Mouse (Mus musculus) natural killer cell, adult 2 months (primary cell): ENCODE data around the gene Coa4.

Experiments used
- DNase-seq, 2 experiments: peaks; one replicate each; pipeline ENCODE4 v3.0.0; 2022; ENCODE audit warnings: low spot score in 2 of 2

The Coa4 gene

DNA sequence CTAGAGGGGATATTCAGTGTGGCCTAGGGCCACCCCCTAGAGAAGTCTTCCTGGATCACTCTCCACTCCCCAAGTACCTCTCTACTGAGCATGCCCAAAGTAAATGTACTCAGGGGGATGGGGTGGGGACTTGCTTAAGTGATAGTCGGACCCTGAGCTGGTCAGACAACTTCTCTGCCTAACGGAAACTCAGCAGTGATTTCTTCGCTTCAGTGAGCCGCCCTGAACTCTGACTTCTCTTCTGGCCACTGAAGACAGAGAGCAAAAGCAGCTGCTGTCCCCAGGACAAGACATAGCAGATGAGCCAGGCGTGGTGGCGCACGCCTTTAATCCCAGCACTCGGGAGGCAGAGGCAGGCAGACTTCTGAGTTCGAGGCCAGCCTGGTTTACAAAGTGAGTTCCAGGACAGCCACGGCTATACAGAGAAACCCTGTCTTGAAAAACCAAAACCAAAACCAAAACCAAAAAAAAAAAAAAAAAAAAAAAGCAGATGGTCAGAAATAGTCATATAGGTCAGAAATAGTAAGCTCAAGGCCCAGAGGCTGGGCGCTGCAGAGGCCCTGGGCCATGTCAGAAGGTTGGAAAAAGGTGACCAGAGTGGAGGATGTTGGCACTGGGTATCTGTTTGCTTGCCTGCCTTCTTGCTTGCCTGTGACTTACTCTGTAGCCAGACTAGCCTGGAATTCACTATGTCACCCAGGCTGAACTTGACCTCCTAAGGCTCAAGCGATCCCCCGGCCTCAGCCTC lies 32.0 kb upstream of the Coa4 start:
- no peak for DNase-seq

DNA sequence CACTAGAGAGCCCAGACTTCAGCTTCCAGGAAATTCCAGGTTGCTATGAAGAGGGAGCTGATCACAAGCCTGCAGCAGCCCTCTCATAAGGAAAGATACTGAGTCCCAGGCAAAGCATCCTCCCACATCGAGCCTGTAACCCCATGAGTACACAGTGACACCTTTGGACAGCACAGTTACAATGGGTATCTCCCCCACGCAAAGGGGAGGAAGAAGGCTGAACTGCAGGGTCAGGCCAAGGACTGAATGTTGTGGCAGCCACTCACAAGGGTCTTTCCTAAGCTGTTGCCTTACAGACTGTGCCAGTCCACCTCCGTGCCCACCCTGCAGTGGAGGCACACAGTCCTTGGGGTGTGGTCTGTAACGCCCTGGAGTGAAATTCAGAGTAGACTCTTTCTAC lies 30.4 kb upstream of the Coa4 start:
- DNase-seq = no peak

DNA sequence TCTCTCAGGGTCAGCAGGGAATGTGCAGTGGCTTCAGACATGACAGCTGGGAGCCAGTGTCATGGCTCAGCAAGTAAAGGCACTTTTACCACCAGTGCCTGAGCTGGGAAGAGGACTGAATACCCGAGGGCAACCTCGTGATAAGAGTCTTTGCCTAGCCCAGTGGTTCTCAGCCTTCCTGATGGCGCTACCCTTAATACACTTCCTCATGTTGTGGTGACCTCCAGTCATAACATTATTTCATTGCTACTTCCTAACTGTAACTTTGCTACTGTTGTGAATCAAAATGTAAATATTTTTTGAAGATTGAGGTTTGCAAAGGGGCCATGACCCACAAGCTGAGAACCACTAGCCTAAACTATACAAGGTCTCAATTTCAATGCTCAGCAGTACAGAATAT lies 28.2 kb upstream of the Coa4 start:
- no peak for DNase-seq

DNA sequence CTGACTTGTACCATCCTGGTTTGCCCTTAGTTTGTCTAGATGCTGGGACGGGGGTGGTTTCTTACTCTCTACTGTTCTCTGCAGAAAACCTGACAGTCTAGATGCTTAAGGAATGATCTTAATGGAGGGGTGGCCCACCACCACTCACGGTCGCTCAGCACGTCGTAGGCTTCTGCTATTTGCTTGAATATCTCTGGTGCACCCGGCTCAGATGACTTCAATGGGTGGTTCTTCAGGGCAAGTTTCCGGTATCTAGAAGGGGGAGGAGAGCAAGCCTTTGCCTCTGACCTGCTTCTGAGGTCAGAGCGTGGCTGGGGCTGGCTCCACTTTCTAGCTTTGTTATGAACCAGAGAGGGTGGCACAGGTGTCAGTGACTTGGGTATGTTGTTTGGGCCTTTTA lies 25.3 kb upstream of the Coa4 start:
- DNase-seq = no peak

DNA sequence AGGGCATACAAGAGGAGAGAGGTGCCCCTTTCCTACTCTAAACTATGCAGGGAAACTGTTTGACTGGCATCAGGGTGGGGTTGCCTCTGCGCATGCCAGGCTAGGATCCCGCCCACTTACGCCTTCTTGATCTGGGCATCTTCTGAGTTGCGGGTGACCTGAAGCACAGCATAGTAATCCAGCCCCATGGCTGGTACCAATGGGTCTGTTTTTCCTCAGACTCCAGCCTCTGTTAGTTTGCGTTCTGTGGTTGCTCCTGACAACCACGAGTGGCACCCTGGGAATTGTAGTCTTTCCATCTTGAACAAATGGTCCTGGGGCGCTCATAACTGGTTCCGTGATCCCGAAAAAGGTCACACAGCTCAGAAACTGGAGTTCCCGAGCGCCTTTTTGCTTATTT lies 22.3 kb upstream of the Coa4 start, which contains the start of gene Dnajb13:
Dnajb13 (minus strand) TSS at position 388 of the 400 bp plus-strand sequence.
- DNase-seq = no peak

DNA sequence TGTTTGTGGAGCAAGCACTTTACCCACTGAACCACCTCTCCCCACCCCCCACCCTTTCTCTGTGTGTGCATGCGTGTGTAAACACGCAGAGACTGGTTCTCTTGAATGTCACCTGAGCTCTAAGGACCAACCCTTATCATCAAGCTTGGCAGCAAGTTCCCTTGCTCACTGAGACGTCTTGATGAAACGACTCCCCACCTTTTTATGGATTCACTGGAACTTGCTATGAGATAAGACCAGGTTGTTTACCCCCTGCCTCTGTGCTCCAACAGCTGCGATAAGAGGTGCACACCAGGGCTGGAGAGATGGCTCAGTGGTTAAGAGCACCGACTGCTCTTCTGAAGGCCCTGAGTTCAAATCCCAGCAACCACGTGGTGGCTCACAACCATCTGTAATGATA lies 16.7 kb upstream of the Coa4 start:
- no peak for DNase-seq

DNA sequence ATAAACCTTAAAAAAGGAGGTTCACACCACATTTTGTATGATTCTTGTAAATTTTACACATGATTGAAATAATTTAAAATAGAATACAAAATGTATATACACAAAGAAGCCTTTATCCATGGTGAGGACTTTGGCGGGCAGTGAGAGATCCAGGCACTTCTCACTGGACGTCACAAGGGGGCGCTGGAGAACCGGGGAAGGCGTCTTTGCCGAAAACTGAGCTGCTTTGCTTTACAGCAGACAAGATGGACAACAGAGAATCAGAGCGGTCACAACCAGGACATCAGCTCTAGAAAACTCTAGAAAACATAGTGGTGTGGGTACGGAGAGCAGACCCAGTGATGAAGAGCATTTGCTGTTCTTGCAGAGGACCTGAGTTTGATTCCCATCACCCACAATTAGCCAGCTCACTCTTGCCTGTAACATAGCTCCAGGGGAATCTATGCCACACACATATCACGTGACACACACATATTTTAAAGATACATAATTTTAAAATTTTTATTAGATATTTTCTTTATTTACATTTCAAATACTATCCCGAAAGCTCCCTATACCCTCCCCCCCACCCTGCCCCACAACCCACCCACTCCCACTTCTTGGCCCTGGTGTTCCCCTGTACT lies 16.1 kb upstream of the Coa4 start:
- DNase-seq = peak; percentile 74 to 81

DNA sequence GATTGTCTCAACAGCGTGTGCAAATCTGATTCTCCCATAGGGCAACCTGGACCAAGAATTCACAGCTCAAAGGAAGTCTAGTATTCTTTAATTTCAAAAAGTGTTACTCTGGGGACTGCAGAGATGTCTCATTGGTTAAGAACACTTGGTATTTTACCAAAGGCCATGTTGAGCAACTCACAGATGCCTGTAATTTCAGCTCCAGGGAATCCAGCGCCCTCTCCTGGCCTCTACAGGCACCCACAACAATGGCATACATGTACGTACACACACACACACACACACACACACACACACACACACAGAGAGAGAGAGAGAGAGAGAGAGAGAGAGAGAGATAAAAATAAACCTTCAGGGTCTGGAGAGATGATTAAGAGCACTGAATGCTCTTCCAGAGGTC lies 14.6 kb upstream of the Coa4 start:
- DNase-seq = no peak

DNA sequence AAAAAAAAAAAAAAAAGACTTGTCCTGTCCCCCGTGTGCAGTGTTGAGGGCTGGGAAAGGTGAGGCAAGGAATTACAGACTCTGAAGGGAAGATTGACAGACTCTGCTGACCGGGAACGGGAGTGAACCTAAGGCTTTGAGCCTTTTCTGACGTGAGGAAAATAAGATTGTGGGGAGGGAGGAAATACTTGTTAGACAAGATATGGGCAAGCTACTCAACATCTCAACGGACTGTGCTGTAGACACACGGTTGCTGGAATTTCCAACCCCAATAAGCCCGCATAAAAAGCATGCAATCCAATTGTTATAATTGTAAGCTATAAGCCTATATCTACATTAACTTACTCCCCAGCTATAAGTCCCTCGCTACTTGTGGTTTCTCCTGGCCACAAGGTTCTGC lies 12.2 kb upstream of the Coa4 start:
- DNase-seq = no peak

DNA sequence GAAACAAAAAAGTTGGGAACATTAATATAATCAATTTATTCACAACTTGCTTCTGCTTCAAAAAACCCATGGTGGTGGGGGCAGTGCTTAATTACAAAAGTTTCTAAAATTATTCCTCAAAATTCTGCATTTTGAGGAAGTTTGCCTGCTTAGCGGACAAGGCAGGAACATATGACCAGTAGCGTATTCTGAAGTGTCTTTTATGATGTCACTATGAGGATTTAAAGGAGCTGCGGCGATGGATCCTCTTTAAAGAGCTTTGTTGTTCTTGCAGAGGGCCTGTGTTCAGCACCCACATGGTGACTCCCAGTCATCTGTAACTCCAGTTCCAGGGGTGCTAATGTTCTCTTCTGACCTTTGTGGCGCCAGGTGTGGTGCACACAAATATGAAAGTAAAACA lies 6.1 kb upstream of the Coa4 start:
- no peak for DNase-seq

DNA sequence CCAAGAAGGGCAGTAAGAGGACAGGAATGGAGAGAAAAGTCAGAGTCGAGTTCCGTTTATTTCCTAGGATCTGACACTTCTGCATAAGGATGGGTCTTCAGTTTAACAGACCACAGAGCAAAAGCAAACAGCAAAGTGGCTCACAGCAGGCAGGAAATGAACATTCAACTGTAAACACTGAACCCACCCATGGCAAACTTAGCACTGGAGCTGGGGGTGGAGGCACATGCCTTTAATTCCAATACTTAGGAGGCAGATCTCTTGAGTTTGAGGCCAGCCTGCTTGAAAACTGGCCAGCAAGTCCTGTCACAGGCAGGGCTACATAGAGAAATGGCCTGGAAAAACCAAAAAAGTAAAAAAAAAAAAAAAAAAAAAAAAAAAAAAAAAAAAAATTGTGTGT lies 3.4 kb upstream of the Coa4 start:
- no peak for DNase-seq

DNA sequence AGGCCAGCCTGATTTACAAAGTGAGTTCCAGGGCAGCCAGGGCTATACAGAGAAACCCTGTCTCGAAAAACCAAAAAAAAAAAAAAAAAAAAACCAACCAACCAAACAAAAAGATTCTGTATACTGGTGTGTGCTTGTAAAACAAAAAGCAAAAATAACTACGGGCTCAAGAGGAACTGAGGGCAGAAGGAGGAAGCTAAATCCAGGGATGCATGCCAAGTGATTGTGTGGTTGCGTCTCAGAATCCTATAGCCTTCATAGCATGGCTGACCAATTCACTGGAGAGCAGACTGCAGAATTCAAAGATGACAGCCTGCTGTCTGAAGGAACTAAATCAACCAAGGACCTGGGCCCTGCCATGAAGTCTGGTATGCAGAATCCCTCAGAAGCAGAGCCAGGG lies 2.7 kb upstream of the Coa4 start:
- no peak for DNase-seq

DNA sequence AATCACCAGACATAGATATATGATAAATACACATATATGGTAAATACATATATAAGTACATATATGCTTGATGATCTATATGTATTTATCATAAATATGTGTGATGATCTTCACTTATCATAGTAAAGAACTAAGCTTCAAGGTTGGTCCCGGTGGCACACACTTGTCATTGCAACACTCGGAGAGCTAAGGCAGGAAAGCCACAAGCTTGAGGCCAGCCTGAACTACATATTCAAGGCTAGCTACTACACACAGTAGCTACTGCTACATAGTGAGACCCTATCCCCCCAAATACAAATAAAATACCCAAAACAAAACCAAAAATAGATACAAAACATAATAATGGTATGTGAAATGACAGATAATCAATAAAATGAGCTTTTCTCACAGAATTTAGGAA lies 1.0 kb upstream of the Coa4 start:
- no peak for DNase-seq

DNA sequence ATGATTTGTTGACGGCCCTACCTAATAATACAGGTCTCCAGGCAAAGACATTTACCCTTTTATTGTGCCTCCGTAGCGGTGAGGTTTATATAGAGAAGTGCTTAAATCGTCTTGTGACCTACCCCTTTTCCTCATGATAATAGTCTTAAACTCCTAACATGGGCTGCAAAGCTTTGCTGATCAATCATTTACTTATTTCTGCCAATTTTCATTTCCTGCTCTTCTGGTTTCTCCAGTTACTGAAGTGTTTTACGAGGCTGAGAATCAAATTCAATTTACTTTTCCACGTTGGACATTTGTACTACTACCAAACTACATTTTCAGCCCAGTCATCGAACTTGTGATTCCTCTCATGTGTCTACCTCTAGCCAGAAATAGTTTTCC lies 640 bp downstream of the Coa4 start:
- DNase-seq = no peak

DNA sequence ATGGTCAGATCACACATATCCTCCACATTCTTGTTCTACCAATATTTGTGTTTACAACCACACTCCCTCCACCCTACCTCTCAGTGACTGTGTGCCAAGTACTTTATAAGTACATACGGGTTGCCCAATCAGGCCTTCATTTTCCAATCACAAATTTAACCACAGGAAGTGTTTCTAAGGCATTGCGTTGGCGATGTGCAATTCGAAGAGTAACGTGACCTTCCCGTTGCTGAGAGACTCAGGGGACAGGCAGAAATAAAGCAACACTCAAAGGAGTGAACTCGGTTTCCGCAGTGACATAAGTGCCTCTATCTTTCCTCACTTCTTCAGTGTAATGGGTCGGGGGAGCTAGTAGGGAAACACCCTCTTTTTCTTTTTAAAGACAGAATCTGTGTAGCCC lies 2.6 kb downstream of the Coa4 start:
- no peak for DNase-seq

DNA sequence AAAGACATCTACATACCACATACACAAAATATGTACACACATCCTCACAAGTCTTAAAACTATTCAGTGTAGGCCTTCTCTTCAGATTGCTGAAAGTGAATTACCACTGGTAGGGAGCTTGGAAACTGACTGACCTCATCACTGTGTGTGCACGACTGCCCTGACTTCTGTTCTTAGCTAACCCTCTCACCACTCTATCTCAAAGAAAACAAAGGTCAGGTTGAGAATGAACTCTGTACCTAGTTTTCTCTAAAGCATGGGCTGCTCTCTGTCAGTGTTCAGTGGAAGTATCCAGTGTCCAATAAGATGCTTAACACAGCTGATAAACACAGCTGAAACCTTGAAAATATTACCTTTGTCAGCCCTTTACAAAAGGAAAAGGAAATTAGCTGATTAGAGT lies 7.6 kb downstream of the Coa4 start:
- no peak for DNase-seq

DNA sequence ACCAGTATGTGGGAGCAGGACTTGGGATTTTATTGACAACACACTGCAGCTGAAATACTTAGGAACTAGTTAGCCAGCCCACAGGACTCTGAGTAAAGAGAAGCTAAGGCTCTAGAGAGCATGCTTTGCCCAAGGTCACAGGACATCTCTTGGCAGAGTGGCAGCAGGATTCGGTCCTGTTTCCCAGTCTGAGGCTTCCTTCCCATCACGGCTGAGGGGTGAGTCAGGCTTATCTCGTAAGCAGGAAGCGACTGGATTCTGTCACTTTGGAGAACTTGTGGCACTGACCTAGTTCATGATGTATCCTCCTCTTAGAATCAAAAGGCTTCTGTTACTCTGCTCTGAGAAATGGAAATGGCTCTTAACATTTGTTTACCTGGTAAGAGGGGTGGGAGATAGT lies 10.8 kb downstream of the Coa4 start:
- no peak for DNase-seq

DNA sequence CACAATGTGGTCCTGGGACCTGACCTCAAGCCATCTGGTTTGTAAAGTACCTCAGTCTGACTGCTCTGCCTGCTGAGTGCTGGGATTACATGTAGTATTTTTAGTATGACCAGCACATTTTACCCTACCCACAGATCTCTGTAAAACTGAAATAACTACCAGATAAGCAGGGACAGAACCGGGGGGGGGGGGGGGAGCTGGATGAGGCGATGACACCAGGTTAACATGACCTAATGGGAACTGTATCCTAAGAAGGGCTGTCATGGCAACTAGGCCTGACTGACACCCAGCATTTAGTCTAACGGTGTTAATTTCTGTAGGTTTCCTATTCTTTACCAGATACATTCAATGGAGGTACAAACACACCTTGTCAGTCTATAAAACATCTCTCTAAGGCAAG lies 12.9 kb downstream of the Coa4 start:
- DNase-seq = no peak

DNA sequence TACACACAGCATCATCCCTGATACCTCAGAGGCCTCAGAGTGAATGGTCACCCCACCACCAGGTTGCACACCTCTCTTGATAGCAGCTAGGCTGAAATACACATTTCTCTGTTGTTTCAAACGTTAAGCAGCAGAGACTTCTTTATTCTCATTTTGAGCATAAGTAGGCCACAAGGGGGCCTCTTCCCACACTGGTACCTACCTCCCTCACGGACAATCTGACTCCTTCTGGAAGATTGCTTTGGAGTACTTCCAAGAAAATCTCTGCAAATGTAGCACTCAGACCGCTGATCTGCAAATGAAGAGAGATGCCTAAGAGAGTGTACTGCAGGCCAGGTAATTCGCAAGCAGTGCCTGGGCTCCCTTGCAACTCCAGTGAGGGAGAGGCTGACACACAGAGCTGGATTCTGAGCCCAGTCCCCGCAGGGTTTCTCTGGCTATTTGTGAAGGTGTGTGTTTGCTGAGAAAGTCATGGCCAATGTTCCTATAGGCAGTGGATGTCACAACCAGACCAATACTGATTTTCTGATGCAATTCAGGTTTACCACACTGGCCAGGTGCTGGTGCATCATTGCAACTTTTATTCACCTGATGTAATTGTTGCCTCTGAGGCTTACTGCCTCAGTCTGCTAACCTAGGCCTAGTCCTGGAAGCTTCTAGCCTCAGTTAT lies 13.6 kb downstream of the Coa4 start:
- no peak for DNase-seq

DNA sequence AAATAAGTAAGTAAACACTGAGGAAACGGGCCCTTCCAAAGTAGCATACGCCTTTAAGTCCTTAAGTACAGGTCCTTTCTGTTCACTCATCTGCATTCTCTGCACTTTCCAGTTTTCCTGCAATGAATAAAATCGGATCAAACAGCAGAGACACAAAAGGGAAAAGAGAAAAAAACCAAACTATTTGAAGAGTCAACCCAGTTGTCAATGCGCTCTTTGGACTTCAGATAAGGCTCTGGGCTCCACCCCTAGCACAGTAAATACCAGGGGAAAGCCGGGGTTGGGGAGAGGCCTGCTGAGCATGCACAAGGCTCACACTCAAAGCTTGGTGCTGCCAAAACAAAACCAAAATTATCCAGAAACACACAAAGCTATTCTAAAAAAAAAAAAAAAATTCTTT lies 18.1 kb downstream of the Coa4 start:
- DNase-seq = no peak

DNA sequence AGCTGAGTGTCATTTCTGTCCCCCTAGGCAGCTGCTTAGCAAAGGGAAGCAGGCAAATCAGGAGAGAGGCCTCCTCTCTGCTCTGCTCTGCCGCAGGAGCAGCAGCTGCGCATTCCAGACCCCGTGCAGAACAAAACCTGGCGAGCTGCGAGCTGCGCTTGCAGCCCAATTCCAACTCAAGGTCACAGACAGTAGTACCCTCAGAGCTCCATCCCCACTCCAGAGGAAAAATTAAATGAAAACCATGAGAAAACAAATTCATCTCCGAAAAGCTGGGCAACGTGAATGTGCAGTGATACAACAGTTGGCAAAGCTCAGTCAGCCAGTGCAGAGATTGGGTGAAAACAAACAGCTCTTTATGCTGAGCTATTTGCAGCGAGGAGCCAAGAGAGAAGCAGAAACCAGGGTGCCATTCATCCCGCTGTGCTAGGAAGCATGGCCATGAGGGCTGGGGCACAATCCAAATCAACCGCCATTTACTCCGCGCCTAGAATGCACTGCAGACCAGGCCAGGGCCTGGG lies 18.6 kb downstream of the Coa4 start:
- no peak for DNase-seq

DNA sequence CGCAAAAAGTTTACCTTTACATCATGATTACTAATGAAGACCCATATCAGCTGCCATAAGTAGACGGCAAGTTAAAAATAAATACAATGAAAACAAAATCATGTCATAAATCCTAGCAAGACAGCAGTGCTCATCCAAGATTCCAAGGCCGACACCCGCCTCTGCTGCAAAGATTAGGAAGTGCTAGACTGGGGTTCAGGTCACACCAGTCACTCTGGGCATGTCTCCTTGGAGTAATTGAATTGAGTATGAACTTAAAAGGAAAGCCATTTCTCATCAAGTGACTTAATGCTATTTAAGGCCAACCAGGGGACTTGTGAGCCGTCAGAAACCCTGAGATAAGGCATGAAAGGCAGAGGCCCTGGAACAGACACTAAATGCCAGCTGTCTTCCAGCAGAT lies 20.4 kb downstream of the Coa4 start:
- DNase-seq = no peak

DNA sequence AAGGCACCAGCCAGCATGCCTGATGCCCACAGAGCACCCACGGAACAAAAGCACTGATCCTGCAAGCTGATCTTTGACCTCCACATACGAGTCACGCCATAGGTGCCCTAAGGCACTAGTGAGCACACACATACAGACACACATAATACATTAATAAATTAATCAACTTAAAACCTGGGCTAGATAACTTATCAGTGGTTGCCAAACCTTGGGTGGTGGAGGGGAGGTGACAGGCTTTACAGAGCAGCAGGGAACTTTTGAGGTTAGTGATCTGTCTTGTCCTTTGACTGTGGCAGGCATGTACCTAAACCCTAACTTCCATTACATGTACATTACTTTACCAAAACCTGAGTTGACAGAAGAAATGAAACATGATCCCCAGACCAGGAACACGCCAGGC lies 22.5 kb downstream of the Coa4 start:
- no peak for DNase-seq
